Mouse (Mus musculus) forebrain, embryonic 16.5 days (tissue): ENCODE measurements at regions not wholly inside any gene's neighbourhood (a gene's known extent, or its start where the extent isn't known, plus 50 kb on each side); places are given as distances from the start of the nearest gene placed in this dataset.

Experiments used
- ATAC-seq: fragments of 200-750 bp; cut with Nextera tagmentation; 2 replicates; pipeline ENCODE4 v1.8.0; 2017; ENCODE audit warnings: mild to moderate bottlenecking, moderate library complexity
- H3K27ac ChIP-seq: fragments of 300-500 bp; sonication (generic); 2 replicates; pipeline ENCODE4 v1.5.1; 2014; ENCODE audit warnings: low read length, control low read depth
- H3K27me3 ChIP-seq: fragments of 300-500 bp; sonication (generic); replicated peaks from 2 replicates; pipeline ENCODE4 v1.6.1; 2014; ENCODE audit warnings: low read length; ENCODE audit not compliant: control insufficient read depth, insufficient read depth
- H3K36me3 ChIP-seq: fragments of 300-500 bp; sonication (generic); 2 replicates; pipeline ENCODE4 v1.6.1; 2014; ENCODE audit not compliant: control insufficient read depth, insufficient read depth
- H3K4me1 ChIP-seq: fragments of 300-500 bp; sonication (generic); replicated peaks from 2 replicates; pipeline ENCODE4 v1.6.1; 2014; ENCODE audit warnings: low read length; ENCODE audit not compliant: control insufficient read depth, insufficient read depth
- H3K4me2 ChIP-seq: fragments of 300-500 bp; sonication (generic); 2 replicates; pipeline ENCODE4 v1.6.1; 2014; ENCODE audit warnings: mild to moderate bottlenecking, low read length, control low read depth
- H3K4me3 ChIP-seq: fragments of 300-500 bp; sonication (generic); replicated peaks from 2 replicates; pipeline ENCODE4 v1.5.1; 2014; ENCODE audit warnings: mild to moderate bottlenecking, low read length, control low read depth
- H3K9ac ChIP-seq: fragments of 300-500 bp; sonication (generic); replicated peaks from 2 replicates; pipeline ENCODE4 v1.6.1; 2014; ENCODE audit warnings: low read depth, low read length, control low read depth
- H3K9me3 ChIP-seq: fragments of 300-500 bp; sonication (generic); 2 replicates; pipeline ENCODE4 v1.6.1; 2016; ENCODE audit warnings: low read length; ENCODE audit not compliant: control insufficient read depth
- WGBS: fragments of 180-500 bp; shearing (Covaris S2); extraction: QIAGEN DNeasy Blood & Tissue Kit; methylation state at CpG from one replicate; pipeline ENCODE4 v1.1.7; 2014; 5-methylcytosine and 5-hydroxymethylcytosine counted together

GRCm38 (mm10) chr4:142291366-142291765, 52.2 kb upstream of the Kazn start:
- Histone ChIP-seq H3K27me3 (no peaks in the 10 kb centered on the region), H3K9ac (no peak overlapping the region), H3K9me3 (no peaks in the 10 kb centered on the region), H3K4me1 (peaks cover 18% of the 10 kb centered on the region), H3K4me3 (no peak overlapping the region), H3K36me3 (no peaks in the 10 kb centered on the region), H3K4me2 (no peak overlapping the region), H3K27ac (no peak overlapping the region)
- no peak for ATAC-seq
- 77% methylated on average over 3 of the region's 3 CpGs for WGBS
